Mouse (Mus musculus) myocyte (in vitro differentiated cells): ENCODE measurements at regions not wholly inside any gene's neighbourhood (a gene's known extent, or its start where the extent isn't known, plus 50 kb on each side); places are given as distances from the start of the nearest gene placed in this dataset.

Source experiments
- H3K27me3 ChIP-seq: one replicate; pipeline ENCODE4 v1.6.1; 2011; ENCODE audit not compliant: control insufficient read depth, insufficient read depth, insufficient read length
- H3K36me3 ChIP-seq: one replicate; pipeline ENCODE4 v1.6.1; 2011; ENCODE audit not compliant: control insufficient read depth, insufficient read depth
- H3K4me2 ChIP-seq: one replicate; pipeline ENCODE4 v1.6.1; 2011; ENCODE audit warnings: low read depth, control low read depth
- H3K4me3 ChIP-seq: one replicate; pipeline ENCODE4 v1.5.1; 2011; ENCODE audit warnings: mild to moderate bottlenecking, control low read depth, moderate library complexity
- H3K79me2 ChIP-seq: one replicate; pipeline ENCODE4 v1.6.1; 2011; ENCODE audit not compliant: control insufficient read depth, insufficient read depth
- H3ac ChIP-seq: one replicate; pipeline ENCODE4 v1.6.1; 2011; ENCODE audit not compliant: control insufficient read depth, insufficient read length
- CEBPB ChIP-seq: IDR thresholded peaks from 2 replicates; pipeline ENCODE4 v1.6.1; 2011; ENCODE audit warnings: mild to moderate bottlenecking, moderate library complexity; ENCODE audit not compliant: poor library complexity, insufficient read depth, severe bottlenecking
- E2F4 ChIP-seq: IDR thresholded peaks from one replicate; pipeline ENCODE4 v1.6.1; 2011; ENCODE audit warnings: mild to moderate bottlenecking, control low read depth, moderate library complexity; ENCODE audit not compliant: insufficient read depth
- MAX ChIP-seq: IDR thresholded peaks from one replicate; pipeline ENCODE4 v1.6.1; 2011; ENCODE audit warnings: low read depth, mild to moderate bottlenecking, control low read depth
- MYOD1 ChIP-seq, 3 experiments: IDR thresholded peaks; one replicate each; pipeline ENCODE4 v1.6.1; 2011; ENCODE audit warnings: control low read depth in 2 of 3, low read depth in 2 of 3, mild to moderate bottlenecking in 2 of 3, moderate library complexity in 1 of 3; ENCODE audit not compliant: insufficient read length in 2 of 3, control insufficient read depth in 1 of 3
- MYOG ChIP-seq, 3 experiments: IDR thresholded peaks; one replicate each; pipeline ENCODE4 v1.6.1; 2011; ENCODE audit warnings: control low read depth in 2 of 3, low read depth in 2 of 3, mild to moderate bottlenecking in 2 of 3; ENCODE audit not compliant: insufficient read length in 2 of 3, control insufficient read depth in 1 of 3, insufficient read depth in 1 of 3
- POLR2A ChIP-seq: IDR thresholded peaks from one replicate; pipeline ENCODE4 v1.6.1; 2011; ENCODE audit warnings: low read depth, mild to moderate bottlenecking, control low read depth, moderate library complexity; ENCODE audit not compliant: insufficient read length
- POLR2AphosphoS2 ChIP-seq: IDR thresholded peaks from one replicate; pipeline ENCODE4 v1.6.1; 2011; ENCODE audit warnings: low read depth, control low read depth; ENCODE audit not compliant: insufficient read length
- REST ChIP-seq: IDR thresholded peaks from one replicate; pipeline ENCODE4 v1.6.1; 2011; ENCODE audit warnings: mild to moderate bottlenecking, control low read depth, moderate library complexity; ENCODE audit not compliant: insufficient read depth, insufficient read length
- SRF ChIP-seq: IDR thresholded peaks from one replicate; pipeline ENCODE4 v1.6.1; 2011; ENCODE audit warnings: low read depth; ENCODE audit not compliant: control insufficient read depth, insufficient read length
- TCF12 ChIP-seq: IDR thresholded peaks from one replicate; pipeline ENCODE4 v1.6.1; 2011; ENCODE audit warnings: mild to moderate bottlenecking, control low read depth; ENCODE audit not compliant: poor library complexity, insufficient read depth, severe bottlenecking
- TCF3 ChIP-seq: IDR thresholded peaks from one replicate; pipeline ENCODE4 v1.6.1; 2011; ENCODE audit warnings: low read depth, control low read depth; ENCODE audit not compliant: insufficient read length
- USF1 ChIP-seq: IDR thresholded peaks from one replicate; pipeline ENCODE4 v1.6.1; 2011; ENCODE audit warnings: low read depth, mild to moderate bottlenecking, control low read depth, moderate library complexity

- no peak overlapping the region for H3K4me3 ChIP-seq
- TF ChIP-seq TCF12 (no peak), TCF3 (no peak), USF1 (no peak), MYOD1 (IDR thresholded peaks at IDR 0.05; ENCODE audit: control insufficient read depth in 1 of 3, insufficient read length in 2 of 3, low read depth in 2 of 3) (no peak), REST (no peak), E2F4 (no peak), CEBPB (no peak), POLR2AphosphoS2 (no peak), POLR2A (no peak), SRF (no peak), MYOG (IDR thresholded peaks at IDR 0.05; ENCODE audit: control insufficient read depth in 1 of 3, insufficient read depth in 1 of 3, insufficient read length in 2 of 3, low read depth in 2 of 3) (no peak), MAX (no peak)
- no peaks in the 10 kb centered on the region for H3K27me3 ChIP-seq
Measured at GRCm38 (mm10) chr13:78650824-78651223, 451.3 kb upstream of the Nr2f1 start.

GRCm38 (mm10) chr13:78644556-78644955 is 445.0 kb upstream of the Nr2f1 start:
- H3K4me3 ChIP-seq, result no peak overlapping the region
- H3K36me3 ChIP-seq, result no peaks in the 10 kb centered on the region
- H3K4me2 ChIP-seq, result no peak overlapping the region
- H3ac ChIP-seq, result no peak overlapping the region
- no peaks in the 10 kb centered on the region for H3K27me3 ChIP-seq
- H3K79me2 ChIP-seq, result no peaks in the 10 kb centered on the region
- TF ChIP-seq MYOD1 (IDR thresholded peaks at IDR 0.05; ENCODE audit: control insufficient read depth in 1 of 3, insufficient read length in 2 of 3, low read depth in 2 of 3) (no peak), E2F4 (no peak), REST (no peak), MAX (no peak), MYOG (IDR thresholded peaks at IDR 0.05; ENCODE audit: control insufficient read depth in 1 of 3, insufficient read depth in 1 of 3, insufficient read length in 2 of 3, low read depth in 2 of 3) (no peak), SRF (no peak), POLR2A (no peak), CEBPB (no peak), TCF12 (no peak), TCF3 (no peak), POLR2AphosphoS2 (no peak), USF1 (no peak)

More at GRCm38 (mm10) chr13:78650824-78651223, 451.3 kb upstream of the Nr2f1 start:
- H3K4me2 ChIP-seq, result no peak overlapping the region
- H3ac ChIP-seq, result no peak overlapping the region
- no peaks in the 10 kb centered on the region for H3K79me2 ChIP-seq
- no peaks in the 10 kb centered on the region for H3K36me3 ChIP-seq

- TF ChIP-seq REST (no peak), MYOD1 (IDR thresholded peaks at IDR 0.05; ENCODE audit: control insufficient read depth in 1 of 3, insufficient read length in 2 of 3, low read depth in 2 of 3) (no peak), E2F4 (no peak), MYOG (IDR thresholded peaks at IDR 0.05; ENCODE audit: control insufficient read depth in 1 of 3, insufficient read depth in 1 of 3, insufficient read length in 2 of 3, low read depth in 2 of 3) (no peak), POLR2A (no peak), SRF (no peak), USF1 (no peak)
- no peaks in the 10 kb centered on the region for H3K27me3 ChIP-seq
- no peaks in the 10 kb centered on the region for H3K79me2 ChIP-seq
- no peak overlapping the region for H3K4me3 ChIP-seq
- no peak overlapping the region for H3K4me2 ChIP-seq
- no peaks in the 10 kb centered on the region for H3K36me3 ChIP-seq
- H3ac ChIP-seq, result no peak overlapping the region
Measured at GRCm38 (mm10) chr13:78643023-78643422, 443.5 kb upstream of the Nr2f1 start.

GRCm38 (mm10) chr13:78642443-78642729 is 442.8 kb upstream of the Nr2f1 start:
- H3ac ChIP-seq, result no peak overlapping the region
- H3K4me3 ChIP-seq, result no peak overlapping the region
- H3K36me3 ChIP-seq, result no peaks in the 10 kb centered on the region
- no peaks in the 10 kb centered on the region for H3K79me2 ChIP-seq
- no peak overlapping the region for H3K4me2 ChIP-seq
- no peak for TF ChIP-seq SRF
- TF ChIP-seq POLR2A, result no peak
- TF ChIP-seq POLR2AphosphoS2, result no peak
- TF ChIP-seq REST, result no peak
- TF ChIP-seq MYOG (IDR thresholded peaks at IDR 0.05; ENCODE audit: control insufficient read depth in 1 of 3, insufficient read depth in 1 of 3, insufficient read length in 2 of 3, low read depth in 2 of 3), result no peak
- TF ChIP-seq CEBPB, result no peak
- no peak for TF ChIP-seq USF1
- TF ChIP-seq MYOD1 (IDR thresholded peaks at IDR 0.05; ENCODE audit: control insufficient read depth in 1 of 3, insufficient read length in 2 of 3, low read depth in 2 of 3), result no peak
- no peak for TF ChIP-seq TCF3
- no peaks in the 10 kb centered on the region for H3K27me3 ChIP-seq

- no peak overlapping the region for H3K4me3 ChIP-seq
- H3ac ChIP-seq, result no peak overlapping the region
- TF ChIP-seq TCF12 (no peak), POLR2AphosphoS2 (no peak), USF1 (no peak), MYOD1 (IDR thresholded peaks at IDR 0.05; ENCODE audit: control insufficient read depth in 1 of 3, insufficient read length in 2 of 3, low read depth in 2 of 3) (no peak), CEBPB (no peak), SRF (no peak), TCF3 (no peak), E2F4 (no peak), REST (no peak), MAX (no peak), MYOG (IDR thresholded peaks at IDR 0.05; ENCODE audit: control insufficient read depth in 1 of 3, insufficient read depth in 1 of 3, insufficient read length in 2 of 3, low read depth in 2 of 3) (no peak), POLR2A (no peak)
- no peaks in the 10 kb centered on the region for H3K79me2 ChIP-seq
- H3K4me2 ChIP-seq, result no peak overlapping the region
- H3K36me3 ChIP-seq, result no peaks in the 10 kb centered on the region
- no peaks in the 10 kb centered on the region for H3K27me3 ChIP-seq
Measured at GRCm38 (mm10) chr13:78641687-78642442, 442.3 kb upstream of the Nr2f1 start.
